Mouse (Mus musculus): Measurements from ENCODE around the gene Hydin.
"Not testable (repeated sequence)": the region's sequence is repeated elsewhere in the genome, so short reads cannot be mapped to it uniquely, and the experiment has no call there.

Hydin gene

GRCm38 (mm10) chr8:110339447-110339846, 72.7 kb downstream of the Hydin start:
- no peak for DNase-seq (ENCODE audit: low spot score)

- DNase-seq (ENCODE audit: low spot score), result no peak
These were observed 73.4 kb downstream of the Hydin start for GRCm38 (mm10) chr8:110340090-110340703.

- DNase-seq (ENCODE audit: low spot score), result no peak
These were observed 79.1 kb downstream of the Hydin start for GRCm38 (mm10) chr8:110345697-110346394.

GRCm38 (mm10) chr8:110346915-110347314, 80.1 kb downstream of the Hydin start:
- no peak for DNase-seq (ENCODE audit: low spot score)

GRCm38 (mm10) chr8:110350725-110351124, 83.9 kb downstream of the Hydin start:
- no peak for DNase-seq (ENCODE audit: low spot score)

- no peak for DNase-seq (ENCODE audit: low spot score)
These were observed 85.1 kb downstream of the Hydin start for GRCm38 (mm10) chr8:110351909-110352308.

GRCm38 (mm10) chr8:110362975-110363374, 96.2 kb downstream of the Hydin start:
- DNase-seq (ENCODE audit: low spot score), result no peak

GRCm38 (mm10) chr8:110372836-110373235, 106.1 kb downstream of the Hydin start:
- no peak for DNase-seq (ENCODE audit: low spot score)

GRCm38 (mm10) chr8:110373695-110374094, 106.9 kb downstream of the Hydin start:
- DNase-seq (ENCODE audit: low spot score), result no peak

- no peak for DNase-seq (ENCODE audit: low spot score)
These were observed 116.0 kb downstream of the Hydin start for GRCm38 (mm10) chr8:110382751-110383150.

GRCm38 (mm10) chr8:110384632-110385031, 117.9 kb downstream of the Hydin start:
- DNase-seq (ENCODE audit: low spot score), result not testable (repeated sequence)

- DNase-seq (ENCODE audit: low spot score), result no peak
These were observed 128.9 kb downstream of the Hydin start for GRCm38 (mm10) chr8:110395656-110396055.

GRCm38 (mm10) chr8:110400536-110400935, 133.8 kb downstream of the Hydin start:
- no peak for DNase-seq (ENCODE audit: low spot score)

- DNase-seq (ENCODE audit: low spot score), result no peak
These were observed 135.5 kb downstream of the Hydin start for GRCm38 (mm10) chr8:110402311-110402710.

GRCm38 (mm10) chr8:110404516-110404915, 137.7 kb downstream of the Hydin start:
- no peak for DNase-seq (ENCODE audit: low spot score)

GRCm38 (mm10) chr8:110415121-110415520, 148.3 kb downstream of the Hydin start:
- DNase-seq (ENCODE audit: low spot score), result no peak

GRCm38 (mm10) chr8:110416931-110417330, 150.2 kb downstream of the Hydin start:
- DNase-seq (ENCODE audit: low spot score), result no peak

- DNase-seq (ENCODE audit: low spot score), result no peak
These were observed 151.0 kb downstream of the Hydin start for GRCm38 (mm10) chr8:110417801-110418200.

- DNase-seq (ENCODE audit: low spot score), result no peak
These were observed 152.9 kb downstream of the Hydin start for GRCm38 (mm10) chr8:110419711-110420110.

- no peak for DNase-seq (ENCODE audit: low spot score)
These were observed 153.4 kb downstream of the Hydin start for GRCm38 (mm10) chr8:110420221-110420620.

- DNase-seq (ENCODE audit: low spot score), result no peak
These were observed 157.4 kb downstream of the Hydin start for GRCm38 (mm10) chr8:110424146-110424545.

GRCm38 (mm10) chr8:110431340-110431739, 164.6 kb downstream of the Hydin start:
- DNase-seq (ENCODE audit: low spot score), result no peak

GRCm38 (mm10) chr8:110440528-110440927, 173.8 kb downstream of the Hydin start:
- DNase-seq (ENCODE audit: low spot score), result no peak

GRCm38 (mm10) chr8:110444276-110444675, 177.5 kb downstream of the Hydin start:
- no peak for DNase-seq (ENCODE audit: low spot score)

Measured in urinary bladder, postnatal 25 days (tissue).